Mouse (Mus musculus) urinary bladder, adult 18-20 months (tissue): ENCODE results near the gene Vmn1r128.
"Not testable (repeated sequence)": the region's sequence is repeated elsewhere in the genome, so short reads cannot be mapped to it uniquely, and the experiment has no call there.

Experiments
- DNase-seq, 2 experiments: peaks; one replicate each; pipeline ENCODE4 v3.0.0; 2022; ENCODE audit warnings: low spot score in 2 of 2, mixed read lengths in 2 of 2

The Vmn1r128 gene

DNA sequence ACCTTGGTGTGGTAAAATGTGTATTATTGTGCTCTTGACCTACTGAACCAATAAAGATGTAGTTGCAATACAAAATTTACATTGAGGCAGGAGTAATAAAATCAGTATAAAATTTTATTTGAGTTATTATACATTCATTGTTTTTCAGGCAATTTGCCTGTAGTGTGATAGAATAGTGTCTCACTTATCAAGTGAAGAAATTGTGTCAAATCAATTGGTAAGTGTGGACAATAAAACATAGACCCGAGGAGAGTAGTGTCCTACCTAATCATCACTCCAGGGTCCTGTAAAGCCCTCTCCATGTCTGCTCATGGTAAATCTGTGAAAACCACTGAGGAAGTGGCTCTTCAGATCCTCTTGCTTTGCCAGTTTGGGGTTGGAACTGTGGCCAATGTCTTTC lies at the start of gene Vmn1r128:
Gene Vmn1r128, plus strand, starts transcription at position 301 of the 400 bp plus-strand sequence.
- not testable (repeated sequence) for DNase-seq

DNA sequence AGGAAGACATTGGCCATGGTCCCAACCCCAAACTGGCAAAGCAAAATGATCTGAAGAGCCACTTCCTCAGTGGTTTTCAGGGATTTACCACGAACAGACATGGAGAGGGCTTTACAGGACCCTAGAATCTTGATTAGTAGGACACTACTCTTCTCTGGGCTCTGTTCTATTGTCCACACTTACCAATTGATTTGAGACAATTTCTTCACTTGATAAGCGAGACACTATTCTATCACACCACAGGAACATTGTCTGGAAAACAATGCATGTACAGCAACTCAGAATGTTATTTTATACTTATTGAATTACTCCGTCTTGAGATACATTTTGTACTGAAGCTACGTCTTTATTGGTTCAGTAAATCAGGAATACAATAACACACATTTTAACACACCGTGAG lies 47.8 kb upstream of the Vmn1r128 start, which contains the start of gene Vmn1r126:
Gene Vmn1r126, minus strand, starts transcription at position 101 of the 400 bp plus-strand sequence.
- DNase-seq = not testable (repeated sequence)

DNA sequence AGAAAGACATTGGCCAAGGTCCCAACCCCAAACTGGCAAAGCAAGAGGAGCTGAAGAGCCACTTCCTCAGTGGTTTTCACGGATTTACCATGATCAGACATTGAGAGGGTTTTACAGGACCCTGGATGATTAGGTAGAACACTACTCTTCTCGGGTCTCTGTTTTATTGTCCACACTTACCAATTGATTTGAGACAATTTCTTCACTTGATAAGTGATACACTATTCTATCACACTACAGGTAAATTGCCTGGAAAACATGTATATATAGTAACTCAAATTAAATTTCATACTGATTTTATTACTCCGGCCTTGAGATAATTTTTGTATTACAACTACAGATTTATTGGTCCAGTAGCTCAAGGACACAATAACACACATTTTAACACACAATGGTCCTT lies 29.4 kb upstream of the Vmn1r128 start, which contains the start of gene Vmn1r127:
Gene Vmn1r127, minus strand, starts transcription at position 101 of the 400 bp plus-strand sequence.
- not testable (repeated sequence) for DNase-seq

DNA sequence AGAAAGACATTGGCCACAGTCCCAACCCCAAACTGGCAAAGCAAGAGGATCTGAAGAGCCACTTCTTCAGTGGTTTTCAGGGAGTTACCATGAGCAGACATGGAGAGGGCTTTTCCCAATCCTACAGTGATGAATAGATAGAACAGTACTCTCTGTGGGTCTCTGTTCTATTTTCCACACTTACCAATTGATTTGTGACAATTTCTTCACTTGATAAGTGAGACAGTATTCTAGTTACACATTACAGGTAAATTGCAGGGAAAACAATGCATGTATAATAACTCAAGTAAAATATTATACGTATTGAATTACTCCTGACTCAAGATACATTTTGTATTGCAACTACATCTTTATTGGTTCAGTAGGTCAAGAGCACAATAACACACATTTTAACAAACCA lies 12.0 kb downstream of the Vmn1r128 start, which contains the start of gene Vmn1r129:
Gene Vmn1r129, minus strand, starts transcription at position 101 of the 400 bp plus-strand sequence.
- not testable (repeated sequence) for DNase-seq
